Mouse (Mus musculus) layer of hippocampus, adult 9-11 months (tissue): ENCODE data around the gene Mog.
A peak's percentile ranks its signal among the peaks of the same experiment; 100 is the strongest.
"Not testable (repeated sequence)": the region's sequence is repeated elsewhere in the genome, so short reads cannot be mapped to it uniquely, and the experiment has no call there.

Experiments used
- DNase-seq: peaks from one replicate; pipeline ENCODE4 v3.0.0; 2022

The Mog gene

GRCm38 (mm10) chr17:37044651-37045244 lies 21.6 kb upstream of the Mog start:
- no peak for DNase-seq

DNA sequence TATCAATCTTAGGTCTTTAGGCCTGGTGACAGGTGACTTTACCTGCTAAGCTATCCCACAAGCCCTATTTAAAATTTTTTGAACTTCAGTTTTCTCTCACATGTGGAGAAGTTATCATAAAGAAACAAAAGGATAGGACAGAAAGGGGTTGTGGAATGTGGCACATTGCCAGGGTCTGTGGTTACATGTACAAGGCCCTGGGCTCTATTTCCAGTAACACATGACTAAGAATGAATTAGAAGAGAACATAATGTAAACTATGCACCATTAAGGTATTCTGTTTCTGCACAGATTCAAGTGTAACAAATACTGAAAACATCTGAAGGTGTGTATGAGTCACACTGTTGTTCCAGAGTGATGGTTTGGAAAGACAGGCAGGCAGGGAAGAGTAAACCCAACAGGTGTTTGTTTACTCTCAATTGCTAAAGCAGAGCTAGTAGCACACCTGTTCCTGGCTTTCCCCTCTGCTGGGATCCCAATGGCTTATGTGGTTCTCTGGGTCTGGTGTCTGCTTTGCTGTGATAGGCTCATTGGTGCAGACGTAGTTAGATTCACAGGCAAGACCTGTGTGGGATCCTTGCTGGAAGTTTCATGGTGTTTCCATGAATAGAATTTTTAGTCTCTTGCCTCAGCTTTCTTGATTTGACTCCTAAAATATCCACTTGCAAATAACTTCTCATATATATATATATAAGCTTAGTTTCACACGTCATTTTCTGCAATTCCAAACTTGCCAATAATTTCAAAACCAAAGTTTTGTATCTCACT lies 16.1 kb upstream of the Mog start:
- no peak for DNase-seq

DNA sequence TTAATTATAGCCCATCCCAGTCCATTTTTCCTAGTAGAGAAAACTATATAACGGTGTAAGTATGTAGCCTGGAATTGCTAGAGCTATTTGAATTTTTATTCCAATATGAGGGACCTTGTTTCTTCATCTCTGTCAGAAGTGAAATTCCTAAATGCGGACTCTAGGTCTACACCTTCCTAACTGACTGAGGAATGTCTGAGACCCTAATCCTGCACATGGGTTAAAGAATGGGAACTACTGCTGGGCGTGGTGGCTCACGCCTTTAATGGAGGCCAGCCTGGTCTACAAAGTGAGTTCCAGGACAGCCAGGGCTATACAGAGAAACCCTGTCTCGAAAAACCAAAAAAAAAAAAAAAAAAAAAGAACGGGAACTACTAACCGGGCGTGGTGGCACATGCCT lies 6.0 kb upstream of the Mog start:
- DNase-seq = no peak

GRCm38 (mm10) chr17:37028683-37029120 lies 5.5 kb upstream of the Mog start:
- peak; percentile 95 for DNase-seq

DNA sequence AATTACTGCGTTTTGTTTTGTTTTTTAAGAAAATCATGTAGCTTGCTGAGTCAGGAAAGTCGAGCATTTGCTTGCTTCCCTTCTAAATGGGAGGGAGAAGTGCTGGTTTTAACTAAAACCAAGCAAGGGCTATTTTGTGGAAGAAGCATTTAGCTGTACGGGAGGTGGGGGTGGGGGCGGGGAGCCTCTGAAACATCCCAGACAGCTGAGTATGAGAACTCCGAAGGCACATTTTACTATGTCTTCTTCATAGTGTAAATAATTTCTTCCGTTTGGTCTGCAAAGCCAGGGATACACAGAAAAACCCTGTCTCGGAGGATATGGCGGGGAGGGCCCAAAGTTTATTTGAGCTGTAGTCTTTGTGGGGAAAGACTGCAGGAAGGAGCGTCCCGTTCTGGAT lies 5.0 kb upstream of the Mog start:
- no peak for DNase-seq

GRCm38 (mm10) chr17:37027486-37027885 lies 4.3 kb upstream of the Mog start:
- no peak for DNase-seq

DNA sequence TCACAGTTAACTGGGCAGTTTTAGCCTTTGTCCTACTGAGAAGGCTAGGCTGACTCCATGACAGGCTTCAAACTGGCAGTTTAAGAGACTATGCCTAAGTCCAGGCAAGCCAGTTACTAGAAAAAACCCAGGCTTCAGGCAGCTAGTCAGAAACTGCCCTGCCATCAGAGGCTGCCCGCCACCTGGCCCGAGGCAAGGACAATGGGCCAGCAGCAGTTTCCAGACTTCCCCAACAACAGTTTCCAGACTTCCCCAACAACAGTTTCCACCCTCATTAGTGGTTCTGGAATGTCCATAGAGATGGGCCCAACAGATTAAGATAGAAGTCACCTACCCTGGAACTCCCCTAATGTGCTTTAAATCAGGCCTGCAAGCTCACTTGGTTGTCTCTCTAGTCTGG lies 3.2 kb upstream of the Mog start:
- no peak for DNase-seq

- DNase-seq = not testable (repeated sequence)
Measured at GRCm38 (mm10) chr17:37019242-37019641, 4.0 kb downstream of the Mog start.

- DNase-seq = peak; percentile 51
Measured at GRCm38 (mm10) chr17:37018328-37018727, 4.9 kb downstream of the Mog start.

DNA sequence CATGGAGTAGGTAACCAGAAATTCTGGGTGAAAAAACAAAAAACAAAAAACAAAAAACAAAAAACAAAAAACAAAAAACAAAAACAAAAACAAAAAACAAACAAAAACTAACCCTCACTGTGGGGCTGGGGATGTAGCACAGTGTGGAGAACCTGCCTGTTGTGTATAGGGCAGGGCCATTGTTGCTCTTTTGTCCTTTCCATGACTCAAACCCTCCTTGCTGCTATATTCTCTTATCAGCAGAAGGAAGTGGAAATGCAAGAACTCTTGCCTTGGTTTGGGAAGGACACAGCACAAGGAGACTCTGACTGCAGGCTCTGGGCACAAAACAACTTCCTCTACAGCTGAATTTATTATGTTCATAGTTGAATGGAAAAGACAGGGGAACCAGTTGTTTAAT lies 6.9 kb downstream of the Mog start:
- DNase-seq = no peak

- no peak for DNase-seq
Measured at GRCm38 (mm10) chr17:37012141-37012540, 11.1 kb downstream of the Mog start.

- DNase-seq = no peak
Measured at GRCm38 (mm10) chr17:37011719-37012118, 11.5 kb downstream of the Mog start.

DNA sequence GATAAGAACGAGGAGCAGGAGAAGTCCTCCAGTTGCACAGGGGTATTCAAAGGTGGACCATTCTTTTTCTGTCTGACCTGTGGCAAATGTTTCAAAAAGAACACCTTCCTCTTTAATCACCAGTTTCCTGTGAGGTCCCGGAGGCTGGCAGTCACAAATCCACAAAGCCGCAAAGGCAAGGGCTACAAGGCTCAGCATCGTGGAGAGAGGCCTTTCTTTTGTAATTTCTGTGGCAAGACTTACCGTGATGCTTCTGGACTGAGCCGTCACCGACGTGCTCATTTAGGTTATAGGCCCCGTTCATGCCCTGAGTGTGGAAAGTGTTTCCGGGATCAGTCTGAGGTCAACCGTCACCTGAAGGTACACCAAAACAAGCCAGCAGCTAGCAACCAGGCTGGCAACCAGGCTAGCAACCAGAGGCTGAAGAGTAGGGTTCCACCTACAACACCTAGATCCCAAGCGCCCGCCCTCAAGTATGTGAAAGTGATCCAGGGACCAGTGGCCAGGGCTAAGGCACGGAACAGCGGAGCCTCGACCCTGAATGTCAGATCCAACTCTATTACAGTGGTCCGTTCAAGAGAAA lies 13.6 kb downstream of the Mog start:
- no peak for DNase-seq

DNA sequence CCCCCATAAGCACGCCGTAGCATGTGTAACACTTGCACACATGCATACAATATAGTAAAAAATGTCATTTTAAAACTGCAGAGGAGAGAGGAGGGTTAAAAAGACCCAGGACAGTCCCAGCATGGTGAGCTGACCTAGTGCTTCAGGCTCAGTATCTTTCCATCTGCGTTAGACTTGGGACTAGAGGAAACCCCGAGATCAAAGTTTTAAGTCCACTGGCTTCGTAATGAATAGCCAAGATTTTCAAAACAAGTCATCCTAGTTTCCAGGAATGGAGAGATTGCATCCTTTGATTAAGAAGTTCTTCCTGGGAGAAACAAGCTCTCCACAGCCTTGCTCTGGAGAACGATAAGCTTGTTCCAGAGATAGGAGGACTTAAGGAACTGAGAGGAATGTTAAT lies 15.0 kb downstream of the Mog start:
- DNase-seq = no peak

- DNase-seq = no peak
Measured at GRCm38 (mm10) chr17:37003366-37003765, 19.8 kb downstream of the Mog start.

- DNase-seq = no peak
Measured at GRCm38 (mm10) chr17:37002364-37003330, 20.6 kb downstream of the Mog start.

GRCm38 (mm10) chr17:37000863-37001262 lies 22.3 kb downstream of the Mog start, which contains the start of gene Zfp57:
Zfp57 (plus strand) TSS chr17:37001163.
- DNase-seq = no peak

DNA sequence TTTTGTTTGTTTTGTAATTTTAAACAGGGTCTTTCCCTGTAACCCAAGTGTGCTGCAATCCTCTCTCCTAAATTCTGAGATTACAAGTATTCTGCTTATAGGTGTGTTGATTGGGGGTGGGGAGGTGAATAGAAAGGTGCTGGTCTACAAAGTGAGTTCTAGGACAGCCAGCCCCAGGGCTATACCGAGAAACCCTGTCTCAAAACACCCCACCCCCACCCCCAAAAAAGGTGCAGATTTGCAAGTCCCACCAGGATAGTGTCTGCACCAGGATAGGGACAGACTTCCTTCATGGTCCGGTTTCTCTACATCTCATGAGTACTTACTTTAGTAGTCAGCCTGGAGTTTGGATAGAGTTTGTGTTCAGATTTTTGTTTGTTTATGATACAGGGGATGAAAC lies 24.7 kb downstream of the Mog start:
- no peak for DNase-seq

- DNase-seq = peak; percentile 58
Measured at GRCm38 (mm10) chr17:36997033-36997735, 26.0 kb downstream of the Mog start.

DNA sequence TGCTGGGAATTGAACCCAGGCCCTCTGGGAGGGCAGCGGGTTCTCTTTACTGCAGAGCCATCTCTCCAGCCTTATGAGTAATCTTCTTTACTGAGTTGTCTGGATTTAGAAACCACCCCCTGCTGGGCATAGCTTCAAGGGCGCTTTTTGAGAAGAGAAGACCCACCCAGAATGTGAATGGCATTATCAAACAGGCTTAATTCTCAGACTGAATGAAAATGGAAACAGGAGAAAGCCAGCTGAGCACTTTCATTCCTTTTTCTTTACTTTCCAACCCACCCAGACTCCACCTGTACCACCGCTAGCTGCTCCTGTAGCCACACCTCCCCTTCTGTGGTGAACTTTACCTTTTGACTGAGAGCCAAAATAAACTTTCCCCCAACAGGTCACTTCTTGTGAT lies 27.8 kb downstream of the Mog start:
- DNase-seq = no peak

DNA sequence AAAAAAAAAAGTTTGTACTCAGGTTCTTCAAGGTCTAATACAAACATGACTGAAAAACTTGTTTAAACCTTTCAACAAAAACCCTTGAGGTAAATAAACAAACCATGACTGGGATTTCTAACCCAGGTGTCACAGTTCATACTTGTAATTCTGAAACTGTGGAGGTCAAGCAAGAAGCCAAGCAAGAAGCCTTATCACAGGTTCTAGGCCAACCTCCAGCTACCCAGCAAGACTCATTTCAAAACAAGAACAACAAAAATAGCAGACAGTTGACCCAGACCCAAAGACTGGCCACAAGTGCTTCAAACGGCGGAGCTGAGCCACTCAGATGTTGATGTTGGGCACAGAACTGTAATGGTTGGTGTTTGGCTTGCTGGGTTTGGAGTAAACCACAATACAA lies 28.7 kb downstream of the Mog start:
- DNase-seq = no peak

DNA sequence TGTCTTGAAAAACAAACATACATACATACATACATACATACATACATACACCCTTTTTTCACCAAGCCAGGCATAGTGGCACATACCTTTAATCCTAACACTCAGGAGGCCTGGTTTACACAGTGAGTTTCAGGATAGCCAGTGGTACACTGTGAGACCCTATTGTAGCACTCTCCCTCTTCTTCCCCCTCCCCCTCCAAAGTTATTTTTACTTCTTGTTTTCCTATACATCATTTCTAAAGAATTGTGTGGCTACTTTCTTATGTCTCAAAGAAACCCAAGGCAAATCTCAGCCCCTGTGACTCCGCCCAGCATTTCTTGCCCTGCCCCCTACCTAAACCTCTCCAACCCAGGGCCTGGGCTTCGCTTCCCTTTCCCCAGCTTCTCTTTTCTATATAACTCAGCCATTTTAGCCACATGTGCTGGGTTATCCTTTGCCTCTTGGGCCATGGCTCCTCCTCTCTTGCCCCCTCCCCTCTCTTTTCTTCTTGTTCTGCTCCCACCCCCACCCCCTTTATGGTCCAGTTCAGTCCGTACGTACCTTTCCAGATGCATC lies 29.4 kb downstream of the Mog start:
- DNase-seq = no peak
